Mouse (Mus musculus): Measurements from ENCODE around the gene Mul1. TPM values are rescaled to one million over a fixed set of nuclear protein-coding genes. Genes with fewer than 3 reads are reported as not detected.
"Not testable (repeated sequence)": the region's sequence is repeated elsewhere in the genome, so short reads cannot be mapped to it uniquely, and the experiment has no call there.

Mul1 gene
- polyA plus RNA-seq, 1 experiment, result 7.8 TPM

GRCm38 (mm10) chr4:138411011-138411410, 23.5 kb upstream of the Mul1 start:
- Histone ChIP-seq H3K4me3 (replicated peaks; ENCODE audit: control insufficient read depth, low read depth, low read length) (no peak overlapping the region), H3K4me1 (ENCODE audit: control insufficient read depth, insufficient read depth, low read length) (no peaks in the 10 kb centered on the region), H3K27ac (ENCODE audit: control insufficient read depth, insufficient read depth, low read depth, low read length, poor library complexity) (no peak overlapping the region)
- 83% methylated on average over 5 of the region's 5 CpGs for WGBS
- no peak for TF ChIP-seq CTCF (IDR thresholded peaks at IDR 0.05; ENCODE audit: control insufficient read depth, insufficient read depth, low read length)
- no peak for TF ChIP-seq POLR2A (IDR thresholded peaks at IDR 0.05; ENCODE audit: borderline replicate concordance, control insufficient read depth, low read depth, low read length)

GRCm38 (mm10) chr4:138411504-138412121, 22.9 kb upstream of the Mul1 start:
- TF ChIP-seq POLR2A (IDR thresholded peaks at IDR 0.05; ENCODE audit: borderline replicate concordance, control insufficient read depth, low read depth, low read length), result no peak
- TF ChIP-seq CTCF (IDR thresholded peaks at IDR 0.05; ENCODE audit: control insufficient read depth, insufficient read depth, low read length), result no peak
- Histone ChIP-seq H3K4me1 (ENCODE audit: control insufficient read depth, insufficient read depth, low read length) (no peaks in the 10 kb centered on the region), H3K27ac (ENCODE audit: control insufficient read depth, insufficient read depth, low read depth, low read length, poor library complexity) (no peak overlapping the region), H3K4me3 (replicated peaks; ENCODE audit: control insufficient read depth, low read depth, low read length) (no peak overlapping the region)
- WGBS, result 78% methylated on average over 7 of the region's 7 CpGs

GRCm38 (mm10) chr4:138414725-138415124, 19.7 kb upstream of the Mul1 start:
- Histone ChIP-seq H3K27ac (ENCODE audit: control insufficient read depth, insufficient read depth, low read depth, low read length, poor library complexity) (no peak overlapping the region), H3K4me1 (ENCODE audit: control insufficient read depth, insufficient read depth, low read length) (no peaks in the 10 kb centered on the region), H3K4me3 (replicated peaks; ENCODE audit: control insufficient read depth, low read depth, low read length) (no peak overlapping the region)
- TF ChIP-seq CTCF (IDR thresholded peaks at IDR 0.05; ENCODE audit: control insufficient read depth, insufficient read depth, low read length) (no peak), POLR2A (IDR thresholded peaks at IDR 0.05; ENCODE audit: borderline replicate concordance, control insufficient read depth, low read depth, low read length) (no peak)
- WGBS, result 31% methylated on average over 6 of the region's 6 CpGs

GRCm38 (mm10) chr4:138415991-138416390, 18.5 kb upstream of the Mul1 start:
- no peak overlapping the region for H3K4me3 ChIP-seq (replicated peaks; ENCODE audit: control insufficient read depth, low read depth, low read length)
- no peak for TF ChIP-seq CTCF (IDR thresholded peaks at IDR 0.05; ENCODE audit: control insufficient read depth, insufficient read depth, low read length)
- TF ChIP-seq POLR2A (IDR thresholded peaks at IDR 0.05; ENCODE audit: borderline replicate concordance, control insufficient read depth, low read depth, low read length), result no peak
- WGBS, result 76% methylated on average over 3 of the region's 3 CpGs
- no peak overlapping the region for H3K27ac ChIP-seq (ENCODE audit: control insufficient read depth, insufficient read depth, low read depth, low read length, poor library complexity)
- H3K4me1 ChIP-seq (ENCODE audit: control insufficient read depth, insufficient read depth, low read length), result no peaks in the 10 kb centered on the region

GRCm38 (mm10) chr4:138416414-138416813, 18.1 kb upstream of the Mul1 start:
- H3K4me1 ChIP-seq (ENCODE audit: control insufficient read depth, insufficient read depth, low read length), result no peaks in the 10 kb centered on the region
- no peak for TF ChIP-seq CTCF (IDR thresholded peaks at IDR 0.05; ENCODE audit: control insufficient read depth, insufficient read depth, low read length)
- TF ChIP-seq POLR2A (IDR thresholded peaks at IDR 0.05; ENCODE audit: borderline replicate concordance, control insufficient read depth, low read depth, low read length), result no peak
- no peak overlapping the region for H3K27ac ChIP-seq (ENCODE audit: control insufficient read depth, insufficient read depth, low read depth, low read length, poor library complexity)
- 77% methylated on average over 5 of the region's 5 CpGs for WGBS
- H3K4me3 ChIP-seq (replicated peaks; ENCODE audit: control insufficient read depth, low read depth, low read length), result no peak overlapping the region

- TF ChIP-seq POLR2A (IDR thresholded peaks at IDR 0.05; ENCODE audit: borderline replicate concordance, control insufficient read depth, low read depth, low read length), result no peak
- no peak for TF ChIP-seq CTCF (IDR thresholded peaks at IDR 0.05; ENCODE audit: control insufficient read depth, insufficient read depth, low read length)
- 62% methylated on average over 4 of the region's 4 CpGs for WGBS
These were observed 16.6 kb upstream of the Mul1 start for GRCm38 (mm10) chr4:138417882-138418281.

GRCm38 (mm10) chr4:138418340-138418957, 16.0 kb upstream of the Mul1 start:
- Histone ChIP-seq H3K4me1 (ENCODE audit: control insufficient read depth, insufficient read depth, low read length) (no peaks in the 10 kb centered on the region), H3K27ac (ENCODE audit: control insufficient read depth, insufficient read depth, low read depth, low read length, poor library complexity) (no peak overlapping the region), H3K4me3 (replicated peaks; ENCODE audit: control insufficient read depth, low read depth, low read length) (no peak overlapping the region)
- TF ChIP-seq POLR2A (IDR thresholded peaks at IDR 0.05; ENCODE audit: borderline replicate concordance, control insufficient read depth, low read depth, low read length) (no peak), CTCF (IDR thresholded peaks at IDR 0.05; ENCODE audit: control insufficient read depth, insufficient read depth, low read length) (no peak)
- 56% methylated on average over 11 of the region's 11 CpGs for WGBS

More at GRCm38 (mm10) chr4:138417882-138418281, 16.6 kb upstream of the Mul1 start:
- H3K4me3 ChIP-seq (replicated peaks; ENCODE audit: control insufficient read depth, low read depth, low read length), result no peak overlapping the region
- no peaks in the 10 kb centered on the region for H3K4me1 ChIP-seq (ENCODE audit: control insufficient read depth, insufficient read depth, low read length)
- no peak overlapping the region for H3K27ac ChIP-seq (ENCODE audit: control insufficient read depth, insufficient read depth, low read depth, low read length, poor library complexity)

GRCm38 (mm10) chr4:138425028-138425427, 9.4 kb upstream of the Mul1 start:
- TF ChIP-seq CTCF (IDR thresholded peaks at IDR 0.05; ENCODE audit: control insufficient read depth, insufficient read depth, low read length) (no peak), POLR2A (IDR thresholded peaks at IDR 0.05; ENCODE audit: borderline replicate concordance, control insufficient read depth, low read depth, low read length) (no peak)
- WGBS, result 84% methylated on average over 6 of the region's 6 CpGs
- no peak overlapping the region for H3K27ac ChIP-seq (ENCODE audit: control insufficient read depth, insufficient read depth, low read depth, low read length, poor library complexity)
- peaks cover 1% of the 10 kb centered on the region; the same call in 1 of the 2 replicates for H3K4me1 ChIP-seq (ENCODE audit: control insufficient read depth, insufficient read depth, low read length)
- no peak overlapping the region for H3K4me3 ChIP-seq (replicated peaks; ENCODE audit: control insufficient read depth, low read depth, low read length)

GRCm38 (mm10) chr4:138425604-138426003, 8.9 kb upstream of the Mul1 start:
- 86% methylated on average over 14 of the region's 14 CpGs for WGBS
- not testable (repeated sequence) for H3K27ac ChIP-seq (ENCODE audit: control insufficient read depth, insufficient read depth, low read depth, low read length, poor library complexity); H3K4me1 ChIP-seq (ENCODE audit: control insufficient read depth, insufficient read depth, low read length); H3K4me3 ChIP-seq (replicated peaks; ENCODE audit: control insufficient read depth, low read depth, low read length)
